Mouse (Mus musculus): ENCODE results near the gene Enpp4.
A peak's percentile ranks its signal among the peaks of the same experiment; 100 is the strongest.

Enpp4 gene

DNA sequence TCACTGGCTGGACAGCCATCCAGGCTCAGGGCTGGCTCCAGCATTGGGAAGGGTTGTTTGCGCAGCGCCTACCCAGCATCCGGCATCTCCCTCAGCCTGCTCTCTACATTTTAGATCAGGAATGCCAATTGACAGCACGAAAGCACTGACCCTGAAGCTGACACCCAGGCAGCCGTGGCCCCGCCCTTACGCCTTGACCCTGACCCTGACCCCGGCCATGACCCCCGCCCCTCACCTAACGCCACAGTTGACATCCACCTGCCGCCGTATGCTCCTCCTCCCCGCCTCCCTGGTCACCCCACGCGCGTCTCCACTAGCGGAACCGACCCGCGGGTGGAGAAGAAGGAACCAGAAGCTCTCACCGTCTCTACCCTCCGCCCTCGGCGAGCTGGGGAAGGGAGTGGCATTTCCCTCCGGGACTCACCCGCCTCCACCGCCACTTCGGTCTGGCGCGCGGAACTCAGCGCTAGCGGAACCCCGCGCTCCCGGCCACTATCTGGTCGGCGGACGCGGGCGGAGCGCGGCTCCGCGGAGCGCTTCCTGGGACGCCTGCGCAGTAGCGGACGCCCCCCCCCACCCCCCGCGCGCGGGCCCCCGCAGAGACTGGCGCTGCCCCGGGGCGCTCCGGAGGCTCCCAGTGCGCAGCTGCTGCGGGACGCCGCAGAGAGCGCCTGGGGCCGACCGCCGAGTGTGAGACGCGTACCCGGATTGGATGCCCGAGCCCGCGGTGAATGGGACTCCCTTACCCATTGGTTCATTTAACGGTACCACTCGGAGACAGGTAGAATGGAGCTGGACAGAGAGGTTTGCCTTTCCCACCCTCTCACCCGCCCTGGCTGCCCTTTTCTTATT, at the start of gene Enpp4:
Gene Enpp4 (minus strand): TSS at position 523 of the 852 bp plus-strand sequence.
- DNase-seq = peak; percentile 88

DNA sequence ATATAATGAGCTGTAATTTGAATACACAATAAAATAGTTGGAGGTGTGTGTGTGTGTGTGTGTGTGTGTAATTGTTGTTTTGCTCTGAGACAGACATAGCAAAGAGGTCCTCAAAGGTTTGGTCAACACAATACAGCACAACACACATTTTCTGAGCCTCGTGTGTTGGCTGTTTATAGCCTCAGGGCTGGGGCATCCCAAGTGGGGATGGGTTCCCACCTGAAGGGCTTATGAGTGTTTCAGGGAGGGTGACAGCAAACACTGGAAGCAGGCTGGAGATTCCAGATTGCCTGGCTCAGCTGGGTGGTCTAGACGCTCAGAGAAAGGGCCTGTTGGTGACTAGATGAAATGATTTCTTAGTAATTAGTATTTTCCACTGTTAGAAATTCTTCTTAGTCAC, 49.6 kb upstream of the Enpp4 start:
- DNase-seq = no peak

DNA sequence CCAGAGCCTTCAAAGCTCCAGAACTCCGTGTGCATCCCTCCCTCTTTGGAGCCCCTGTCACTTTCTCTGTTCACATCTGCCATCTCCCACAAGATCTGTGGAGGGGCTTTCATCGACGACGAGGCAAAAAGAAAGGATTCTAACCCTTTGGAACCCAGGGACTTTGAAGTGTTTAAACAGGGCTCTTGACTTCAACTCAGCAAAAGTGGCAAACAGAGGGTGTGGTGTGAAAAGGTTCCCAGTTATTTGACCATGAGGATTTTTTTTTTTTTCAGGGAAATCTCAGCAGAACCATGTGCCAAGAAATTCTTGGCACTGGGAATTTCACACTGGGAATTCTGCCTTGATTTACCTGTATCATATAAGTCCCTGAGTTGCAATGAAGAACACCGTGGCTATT, 48.3 kb upstream of the Enpp4 start:
- no peak for DNase-seq

DNA sequence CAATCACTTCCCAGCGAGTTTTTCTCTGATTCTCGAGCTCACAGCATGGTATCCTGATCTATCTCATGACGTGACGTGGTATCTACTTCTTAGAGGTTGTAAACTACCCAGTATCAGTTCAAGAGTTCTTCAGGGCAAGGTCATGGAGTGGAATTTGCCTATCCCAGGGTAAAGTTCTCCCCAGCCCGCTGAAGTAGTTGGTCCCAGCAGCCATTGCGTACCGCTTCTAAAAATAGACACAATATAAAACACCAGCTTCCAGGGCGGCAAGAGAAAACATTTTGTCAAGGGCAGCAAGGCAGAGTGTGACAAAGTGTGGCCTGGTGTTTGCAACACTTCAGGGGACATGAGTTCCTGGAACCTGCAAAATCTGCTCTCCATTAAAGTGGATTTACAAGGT, 46.3 kb upstream of the Enpp4 start:
- no peak for DNase-seq

DNA sequence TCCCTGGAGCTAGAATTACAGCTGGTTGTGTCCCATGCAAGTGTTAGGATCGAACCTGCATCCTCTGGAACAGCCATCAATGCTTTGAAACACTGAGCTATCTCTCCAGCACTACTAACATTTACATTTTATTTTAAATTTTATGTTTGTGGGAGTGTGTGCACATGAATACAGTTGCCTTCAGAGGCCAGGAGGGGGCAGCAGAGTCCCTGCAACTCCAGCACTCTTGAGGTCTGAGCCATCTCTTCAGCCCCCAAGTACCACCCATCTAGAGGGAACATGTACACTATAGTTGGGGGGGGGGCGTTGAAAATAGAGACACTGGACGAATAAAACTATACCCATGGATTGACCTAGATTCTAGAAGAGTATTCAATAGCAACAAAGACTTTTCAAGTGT, 45.5 kb upstream of the Enpp4 start:
- DNase-seq = peak in 1 of 2 experiments; percentile 29

DNA sequence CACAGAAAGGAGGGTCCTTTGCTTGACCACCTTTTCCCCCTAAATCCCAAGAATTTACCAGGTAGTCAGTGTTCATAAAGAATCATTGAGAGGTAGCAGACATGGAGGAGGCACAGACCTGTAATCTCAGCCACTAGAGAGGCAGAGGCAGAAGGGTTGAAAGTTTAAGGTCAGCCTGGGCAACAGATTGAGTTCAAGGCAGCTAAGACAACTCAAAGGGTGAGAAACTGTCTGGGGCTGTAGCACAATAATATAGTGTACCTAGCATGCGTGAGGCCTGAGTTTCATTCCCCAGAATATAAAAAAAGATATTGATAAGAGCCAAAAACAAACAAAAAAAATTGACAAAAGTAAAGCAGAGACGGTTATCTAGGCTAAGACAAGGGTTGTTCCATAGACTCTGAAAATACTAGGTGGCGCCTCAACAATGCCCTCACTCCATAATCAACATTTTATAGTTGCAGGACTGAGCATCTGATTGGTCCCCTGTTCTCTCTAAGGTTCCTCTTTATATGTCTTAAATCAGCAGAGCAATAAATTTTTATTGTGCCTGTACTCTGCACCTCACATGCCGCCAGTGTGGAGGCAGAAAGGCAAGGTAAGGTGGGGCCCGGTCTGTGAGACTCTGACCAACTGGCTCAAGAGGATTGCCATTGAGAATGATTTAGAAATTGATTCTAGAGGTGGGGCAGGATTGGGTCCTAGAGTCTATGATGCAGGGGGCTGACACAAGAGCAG, 42.7 kb upstream of the Enpp4 start:
- DNase-seq = no peak

DNA sequence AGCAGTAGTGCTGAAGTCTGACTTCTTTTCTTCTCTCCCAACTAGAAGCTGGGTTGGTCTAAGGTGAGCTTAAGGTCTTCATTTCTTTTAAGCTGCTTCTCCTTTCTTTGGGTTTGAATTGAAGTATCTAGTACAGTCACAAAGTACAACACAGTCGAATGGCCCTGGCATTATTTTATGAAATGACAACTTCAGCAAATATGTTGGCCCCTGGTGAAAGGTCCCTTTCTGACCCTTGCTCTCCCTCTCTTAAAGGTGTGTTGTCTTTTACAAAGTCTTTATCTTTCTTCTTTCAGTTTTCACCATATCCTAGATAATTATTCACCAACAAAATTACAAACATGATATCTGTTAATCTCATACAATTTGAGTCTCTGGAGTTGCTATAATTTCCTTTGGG, 40.2 kb upstream of the Enpp4 start:
- DNase-seq = no peak

DNA sequence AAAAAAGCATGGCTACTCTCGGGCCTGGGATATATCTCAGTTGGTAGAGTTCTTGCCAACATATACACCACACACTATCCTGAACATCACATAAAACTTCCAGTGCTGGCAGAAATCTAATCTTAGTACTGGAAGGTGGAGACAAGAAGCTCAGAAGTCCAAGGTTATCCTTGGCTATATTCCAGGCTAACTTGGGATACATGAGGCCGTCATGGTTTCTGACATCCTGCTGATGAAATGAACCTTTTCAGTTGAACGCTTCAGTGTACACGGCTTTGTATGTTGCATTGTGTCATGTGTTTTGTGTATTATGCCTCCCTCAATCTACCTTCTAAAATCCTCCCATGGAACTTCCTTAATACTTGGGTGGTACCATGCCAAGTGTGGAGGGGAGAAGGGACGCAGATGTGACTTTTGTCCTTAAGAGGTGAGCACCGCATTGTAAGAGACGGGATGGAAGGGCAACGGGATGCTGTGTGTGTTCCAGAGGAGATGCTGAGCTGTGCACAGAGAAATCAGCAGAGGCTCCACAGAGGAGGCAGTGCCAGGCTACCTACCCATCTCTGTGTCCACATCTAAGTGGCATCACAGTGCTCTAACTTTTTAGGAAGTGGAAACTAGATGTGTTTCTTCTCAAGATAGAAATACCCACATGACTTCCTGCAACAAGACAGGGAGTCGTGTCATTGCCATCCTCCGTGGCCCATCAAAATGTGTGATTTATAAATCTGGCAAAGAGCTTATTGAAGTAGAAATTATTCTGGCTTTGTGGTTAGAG, 31.4 kb upstream of the Enpp4 start:
- DNase-seq = no peak

DNA sequence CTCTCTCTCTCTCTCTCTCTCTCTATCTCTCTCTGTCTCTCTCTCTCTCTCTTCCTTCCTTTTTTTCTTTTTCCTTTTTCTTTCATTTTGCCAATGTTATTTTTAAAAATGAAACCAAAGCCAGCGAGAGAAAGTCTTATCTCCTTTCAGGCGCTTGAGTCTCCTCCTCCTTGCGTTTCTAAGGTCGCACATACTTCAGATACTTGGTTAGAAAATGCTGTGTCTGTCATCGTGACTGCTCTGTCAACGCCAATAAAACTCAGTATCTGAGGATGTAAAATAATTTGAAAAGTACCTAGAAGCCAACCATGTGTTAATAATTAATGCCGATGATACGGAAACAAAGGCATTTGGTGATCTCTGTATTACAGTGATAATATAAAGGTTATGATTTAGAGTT, 30.4 kb upstream of the Enpp4 start:
- no peak for DNase-seq

DNA sequence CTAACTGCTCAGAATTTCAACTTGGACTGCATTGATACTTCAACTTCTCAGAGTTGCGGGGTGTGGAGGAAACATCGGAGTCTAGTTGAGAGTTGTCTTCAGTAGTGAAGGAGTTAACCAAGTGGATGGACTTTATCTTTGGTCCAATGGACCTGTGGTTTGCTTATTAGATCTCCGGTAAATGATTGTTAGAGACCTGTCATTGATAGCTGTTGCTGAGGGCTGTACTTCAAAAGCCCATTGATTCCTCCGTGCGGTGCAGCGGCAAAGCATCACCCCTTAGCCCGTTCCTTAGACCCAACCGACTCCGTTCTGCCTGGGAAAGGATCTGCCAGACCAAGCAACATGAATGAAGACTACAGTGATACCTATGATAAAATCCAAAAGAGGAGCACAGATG, 28.9 kb upstream of the Enpp4 start:
- no peak for DNase-seq

DNA sequence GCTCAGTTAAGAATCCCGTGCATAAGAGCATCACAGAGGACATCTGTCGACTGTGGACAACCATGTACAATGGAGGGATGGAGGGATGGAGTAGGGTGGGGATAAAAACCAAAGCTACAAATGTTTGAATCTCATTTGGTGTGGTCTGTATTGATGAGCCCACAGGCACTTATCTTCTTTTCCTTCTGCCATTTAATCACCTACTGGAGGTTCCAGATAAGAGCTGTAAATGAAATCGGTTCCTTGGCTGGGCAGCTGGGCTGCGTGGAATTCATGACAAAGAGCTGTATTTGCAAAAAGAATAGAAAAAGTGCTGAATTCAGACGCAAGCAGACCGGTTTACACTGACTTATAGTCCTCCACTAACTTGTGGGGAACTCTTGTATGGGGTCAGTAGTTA, 28.5 kb upstream of the Enpp4 start:
- DNase-seq = no peak

DNA sequence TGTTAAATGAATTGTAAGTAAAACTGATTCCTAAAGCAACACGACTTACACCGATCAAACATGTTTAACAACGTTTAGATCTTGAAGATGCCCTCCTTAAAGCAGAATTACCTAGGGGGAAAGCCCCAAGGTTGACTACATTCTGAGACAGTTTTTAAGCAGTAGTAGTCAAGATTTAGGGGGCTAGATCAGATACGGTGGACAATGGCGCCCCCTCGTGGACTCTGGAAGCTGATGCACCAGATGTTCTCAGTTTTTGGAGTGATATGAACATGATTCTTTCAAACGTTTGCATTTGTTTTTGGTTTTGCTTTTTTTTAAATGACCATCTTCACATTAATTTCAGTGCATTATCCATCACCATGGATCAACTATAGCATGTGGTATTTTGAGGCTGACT, 24.8 kb upstream of the Enpp4 start:
- peak; percentile 58 to 80 for DNase-seq

DNA sequence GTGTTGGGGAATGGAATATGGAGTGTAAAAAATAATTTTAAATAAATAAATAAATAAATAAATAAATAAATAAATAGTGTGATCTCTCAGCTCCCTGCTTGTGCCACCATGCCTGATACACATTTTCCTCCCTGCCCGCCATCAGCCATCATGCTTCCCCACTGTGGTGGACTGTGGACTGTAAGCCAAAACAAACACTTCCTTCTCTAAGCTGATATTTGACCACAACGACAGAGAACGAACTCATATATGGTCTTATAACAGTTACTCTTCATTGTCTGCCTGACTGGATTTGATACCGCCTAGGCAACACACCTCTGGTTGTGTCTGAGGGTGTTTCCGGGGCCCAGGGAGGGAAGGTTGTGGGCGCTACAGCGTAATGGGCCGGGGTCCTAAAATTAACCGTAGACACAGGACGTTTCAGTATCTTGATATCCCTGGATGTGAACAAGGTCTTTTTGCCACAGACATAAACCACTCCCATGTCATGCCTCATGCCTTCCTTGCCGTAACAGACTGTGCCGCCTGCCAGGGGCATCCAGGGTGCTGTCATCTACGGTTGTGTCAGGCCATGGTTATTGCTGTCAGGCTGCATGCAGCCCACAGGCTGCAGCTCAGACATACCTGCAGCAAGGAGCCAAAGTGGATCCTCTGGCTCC, 23.6 kb upstream of the Enpp4 start:
- no peak for DNase-seq

DNA sequence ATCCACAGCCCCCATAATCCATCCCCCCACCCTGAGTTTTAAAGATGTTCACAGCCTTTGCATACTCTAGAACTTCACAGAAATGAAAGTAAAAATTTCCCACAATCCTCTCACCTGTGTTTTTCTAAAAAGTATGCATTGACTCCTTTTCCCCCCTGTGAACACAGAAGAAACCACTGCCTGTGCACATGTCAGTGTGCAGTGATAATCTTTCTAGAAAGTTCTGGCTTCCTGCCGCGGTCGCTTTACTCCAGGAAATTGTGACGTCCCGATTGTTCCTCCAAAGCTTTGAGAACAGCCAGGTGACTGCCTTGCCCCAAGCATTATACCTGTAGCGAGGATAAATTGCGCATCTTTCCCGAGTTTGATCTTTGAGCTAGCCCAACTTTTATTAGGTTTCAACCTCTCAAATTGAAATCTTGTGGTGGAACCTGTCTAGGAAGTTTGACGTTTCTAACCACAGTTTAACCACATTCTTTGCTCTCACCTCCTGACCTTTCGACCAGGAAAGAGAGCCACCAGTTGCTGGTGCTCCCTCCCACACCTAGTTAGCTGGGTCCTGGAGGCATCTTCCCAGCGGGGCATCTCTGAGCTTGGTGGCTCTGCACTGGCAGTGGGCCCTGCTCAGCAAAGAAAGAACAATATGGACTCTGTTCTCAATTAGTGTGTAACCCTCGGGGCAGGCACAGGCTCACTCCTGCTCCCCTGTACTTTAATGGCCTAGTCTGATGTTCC, 15.9 kb upstream of the Enpp4 start:
- no peak for DNase-seq

DNA sequence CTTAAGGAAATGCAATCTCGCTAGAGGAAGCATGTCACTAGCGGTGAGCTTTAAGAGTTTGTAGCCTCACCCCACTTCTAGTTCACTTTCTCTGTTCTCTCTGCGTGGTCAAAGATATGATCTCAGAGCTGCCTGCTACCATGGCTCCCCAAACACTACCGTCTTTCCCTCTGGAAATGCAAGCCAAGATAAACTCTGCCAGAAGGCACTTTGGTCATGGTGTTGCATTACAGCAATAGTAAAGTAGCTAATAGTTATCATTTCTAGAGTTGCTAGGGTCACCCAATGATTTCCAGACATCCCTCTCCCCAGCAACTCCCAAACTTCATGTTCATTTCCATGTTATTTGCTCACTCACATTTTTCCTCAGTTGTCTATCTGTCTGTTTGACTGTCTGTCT, 12.6 kb upstream of the Enpp4 start:
- DNase-seq = no peak

DNA sequence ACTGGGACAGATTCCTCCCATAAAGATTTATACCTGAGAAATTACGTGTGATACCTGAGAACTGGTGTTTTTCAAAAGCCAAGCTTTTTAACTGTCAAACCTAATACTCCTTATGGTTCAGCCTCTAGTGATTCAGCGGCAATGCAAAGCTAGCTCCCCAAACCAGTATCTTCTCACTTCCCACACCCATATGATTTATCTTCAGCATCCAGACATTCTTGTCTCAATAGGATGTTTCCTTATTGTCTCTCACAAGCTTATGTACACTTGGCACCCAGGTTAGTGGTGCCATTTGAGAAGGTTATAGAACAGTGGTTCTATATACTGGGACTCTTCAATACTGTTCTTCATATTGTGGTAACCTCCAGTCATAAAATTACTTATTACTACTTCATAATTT, 12.1 kb upstream of the Enpp4 start:
- DNase-seq = no peak

DNA sequence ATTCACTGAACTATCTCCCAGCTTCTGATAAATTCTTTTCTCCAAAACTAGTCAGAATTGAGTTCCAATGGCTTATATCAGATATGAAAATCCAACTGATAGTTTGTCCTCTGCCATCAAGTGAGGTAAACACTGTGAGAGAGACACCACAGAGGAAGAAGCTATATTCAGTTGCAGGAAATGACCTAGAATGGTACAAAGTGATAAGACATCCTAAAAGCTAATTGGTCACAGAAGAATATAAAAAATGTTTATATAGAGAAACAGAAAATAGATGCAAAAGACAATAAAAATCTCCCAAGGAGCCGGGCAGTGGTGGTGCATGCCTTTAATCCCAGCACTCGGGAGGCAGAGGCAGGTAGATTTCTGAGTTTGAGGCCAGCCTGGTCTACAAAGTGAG, 11.0 kb upstream of the Enpp4 start:
- no peak for DNase-seq

DNA sequence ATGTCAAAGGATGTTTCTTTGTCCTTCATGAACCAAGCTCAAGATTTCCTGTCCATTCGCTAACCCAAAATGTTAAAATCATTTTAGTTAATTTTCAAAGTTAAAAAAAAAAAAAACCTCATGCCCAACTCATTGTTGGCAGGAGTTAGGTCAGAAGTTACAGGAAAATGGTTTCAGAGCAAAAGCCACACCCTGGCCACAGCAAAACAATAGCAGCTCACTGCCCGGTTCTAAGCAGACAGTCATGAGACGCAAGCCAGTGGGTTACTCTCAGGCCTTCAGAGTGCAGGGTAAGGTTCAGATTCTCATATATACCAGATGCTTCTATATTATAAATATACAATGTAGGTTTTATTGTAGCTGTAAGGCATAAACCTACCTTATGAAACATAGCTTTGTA, 2.7 kb upstream of the Enpp4 start:
- no peak for DNase-seq

DNA sequence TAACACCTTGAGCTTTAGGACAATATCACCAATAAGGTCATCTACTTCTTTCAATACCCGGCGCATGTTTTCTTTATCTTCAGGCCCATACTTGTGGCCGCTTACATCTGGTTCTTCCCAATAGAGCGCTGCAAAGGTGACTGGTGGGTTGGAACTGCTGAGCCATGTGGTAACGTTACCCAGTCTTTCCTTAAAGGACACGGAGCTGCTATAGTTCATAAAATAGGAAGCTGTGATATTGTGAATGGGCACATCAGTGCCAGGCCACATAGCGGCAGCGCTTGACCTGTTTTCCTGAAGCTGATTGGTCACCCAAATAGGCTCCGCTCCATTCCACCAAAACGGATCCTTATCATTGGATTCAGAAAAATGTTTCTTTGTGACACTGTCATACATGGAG, 3.6 kb downstream of the Enpp4 start:
- DNase-seq = no peak

DNA sequence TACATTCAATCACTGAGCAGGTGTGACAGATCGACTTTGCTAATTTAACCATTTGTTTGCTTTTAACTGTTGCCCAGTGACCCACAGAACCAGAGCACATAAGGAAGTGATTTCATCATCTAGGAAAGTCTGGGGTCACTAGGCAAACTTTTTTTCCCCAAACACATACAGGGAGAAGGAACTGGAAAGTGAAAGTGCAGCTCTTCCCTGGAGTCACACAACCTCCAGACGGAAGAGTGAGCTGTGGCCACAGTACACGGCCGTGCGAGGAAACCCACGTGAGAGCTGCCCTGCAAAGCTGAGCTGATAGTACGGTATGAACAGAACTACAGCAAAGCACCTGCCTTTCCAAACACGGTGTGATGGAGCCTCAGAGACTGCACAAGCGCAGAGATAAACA, 4.7 kb downstream of the Enpp4 start:
- DNase-seq = no peak

DNA sequence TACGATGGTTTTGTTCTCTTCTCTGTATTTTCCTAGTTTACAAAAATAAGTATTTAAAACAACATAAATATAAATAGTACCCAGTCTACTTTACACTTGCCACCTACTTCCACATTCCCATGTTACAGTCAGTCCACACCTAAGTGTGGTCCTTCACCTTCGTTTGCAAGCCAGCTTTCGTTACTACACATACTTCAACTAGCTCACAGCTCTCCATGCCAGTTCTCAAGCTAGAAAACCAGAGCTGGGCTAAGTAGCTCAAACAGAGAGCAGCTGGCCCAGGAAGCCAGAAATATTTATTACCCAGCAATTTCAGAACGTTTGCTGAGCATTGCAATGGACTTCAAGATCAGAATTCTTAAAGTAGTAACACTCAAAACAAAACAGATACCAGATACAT, 5.1 kb downstream of the Enpp4 start:
- no peak for DNase-seq

DNA sequence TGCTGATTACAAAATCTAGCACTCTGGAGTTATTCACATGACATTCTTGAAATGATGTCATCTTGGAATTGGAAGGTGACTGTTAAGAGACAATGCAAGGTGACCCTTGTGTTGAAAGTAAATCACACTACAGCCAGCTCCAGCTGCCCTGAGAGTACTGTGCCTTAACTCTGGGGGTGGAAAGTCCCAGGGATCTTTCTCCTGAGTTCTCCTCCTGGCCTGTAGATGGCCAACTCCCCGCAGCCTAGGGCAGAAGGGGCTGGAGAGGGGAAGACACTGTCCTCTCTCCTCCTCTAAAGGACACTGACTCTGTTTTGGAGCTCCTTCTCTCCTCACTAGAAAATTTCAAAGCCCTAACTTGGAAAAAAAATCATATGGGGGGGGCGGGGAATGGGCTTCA, 14.1 kb downstream of the Enpp4 start:
- DNase-seq = no peak

Data from cerebellum, postnatal 25 days (tissue).